Mouse (Mus musculus) urinary bladder, postnatal 10 days (tissue): Measurements from ENCODE around the gene Asap2.

Experiments
- DNase-seq: peaks from one replicate; pipeline ENCODE4 v3.0.0; 2022; ENCODE audit warnings: low spot score

The Asap2 gene

GRCm38 (mm10) chr12:21212876-21213275 is 222.6 kb downstream of the Asap2 start:
- no peak for DNase-seq

GRCm38 (mm10) chr12:21214551-21215165 is 224.4 kb downstream of the Asap2 start:
- DNase-seq, result no peak

GRCm38 (mm10) chr12:21217776-21218444 is 227.7 kb downstream of the Asap2 start:
- DNase-seq, result no peak

DNA sequence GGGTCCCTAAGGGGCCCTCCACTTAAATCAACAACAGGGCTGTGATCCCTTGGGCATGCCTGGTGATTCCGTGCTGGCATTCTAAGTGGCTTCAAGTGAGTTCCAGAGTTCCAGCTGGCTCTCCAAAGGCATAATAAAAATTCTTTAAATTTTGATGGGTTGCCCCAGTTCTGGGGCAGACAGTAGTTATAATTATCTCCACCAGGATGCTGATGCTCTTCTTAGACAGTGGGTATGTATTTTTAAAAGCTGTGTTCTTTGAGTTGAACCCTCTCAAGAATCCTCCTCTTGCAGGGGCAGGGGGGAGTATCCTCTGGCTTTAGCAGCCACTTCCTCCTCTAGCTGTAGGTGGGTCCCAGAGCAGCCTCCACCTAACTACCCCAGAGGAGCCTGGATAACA is 230.3 kb downstream of the Asap2 start:
- no peak for DNase-seq

DNA sequence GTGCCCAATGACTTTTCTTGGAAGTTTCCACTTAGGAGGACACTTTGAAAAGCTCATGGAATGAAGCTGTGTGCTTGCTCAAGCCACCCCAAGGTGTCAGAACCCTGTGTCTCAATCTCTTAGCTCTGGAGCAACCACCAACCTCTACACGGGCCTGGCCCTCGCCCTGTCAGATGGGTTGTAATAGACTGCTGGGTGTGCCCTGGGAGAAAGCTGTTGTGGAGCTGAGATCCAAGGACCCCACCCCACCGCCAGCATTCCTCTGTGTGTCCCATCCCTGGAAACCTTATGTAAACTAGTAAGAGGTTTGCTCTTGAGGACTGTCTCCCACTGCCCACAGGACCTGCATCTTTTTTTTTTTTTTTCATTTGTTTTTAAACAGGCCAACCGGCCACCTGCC is 233.7 kb downstream of the Asap2 start:
- no peak for DNase-seq

- no peak for DNase-seq
Measured at GRCm38 (mm10) chr12:21225358-21225757, 235.1 kb downstream of the Asap2 start.

- DNase-seq, result no peak
Measured at GRCm38 (mm10) chr12:21226316-21226715, 236.1 kb downstream of the Asap2 start.

GRCm38 (mm10) chr12:21227076-21227980 is 237.1 kb downstream of the Asap2 start:
- DNase-seq, result no peak

DNA sequence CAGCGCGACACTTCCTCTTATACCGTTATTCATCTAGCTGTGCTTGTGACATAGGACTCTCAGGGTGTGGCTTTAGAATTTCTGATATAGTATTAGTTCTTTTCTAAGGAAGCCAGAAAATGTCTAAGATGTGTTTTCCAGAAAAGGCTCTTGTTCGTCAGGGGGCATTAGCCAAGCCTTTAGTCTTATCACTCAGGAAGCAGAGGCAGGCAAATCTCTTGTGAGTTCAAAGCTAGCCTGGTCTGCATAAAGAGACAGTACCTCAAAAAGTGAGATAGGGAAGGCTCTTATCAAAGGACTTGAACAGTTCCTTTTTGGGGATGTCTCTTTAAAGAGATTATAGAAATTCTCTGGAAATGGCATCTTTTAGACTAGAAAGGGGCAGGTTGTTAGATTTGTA is 238.4 kb downstream of the Asap2 start:
- no peak for DNase-seq

GRCm38 (mm10) chr12:21229076-21229918 is 239.0 kb downstream of the Asap2 start:
- no peak for DNase-seq

DNA sequence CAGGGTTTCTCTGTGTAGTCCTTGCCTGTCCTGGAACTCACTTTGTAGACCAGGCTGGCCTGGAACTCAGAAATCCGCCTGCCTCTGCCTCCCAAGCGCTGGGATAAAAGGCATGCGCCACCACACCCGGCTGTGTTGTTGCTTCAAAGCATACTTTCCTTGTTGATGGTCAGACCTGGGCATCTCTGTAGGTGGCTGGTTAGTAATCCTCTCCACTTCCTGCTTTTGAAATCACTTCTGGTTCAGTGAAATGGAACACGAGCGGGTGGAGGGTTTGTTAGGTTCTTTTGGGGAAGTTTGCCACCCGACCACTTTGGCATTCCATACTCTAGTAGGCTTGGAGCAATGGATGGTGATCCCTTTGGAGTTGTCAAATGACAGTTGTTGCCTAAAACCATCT is 243.5 kb downstream of the Asap2 start:
- no peak for DNase-seq

DNA sequence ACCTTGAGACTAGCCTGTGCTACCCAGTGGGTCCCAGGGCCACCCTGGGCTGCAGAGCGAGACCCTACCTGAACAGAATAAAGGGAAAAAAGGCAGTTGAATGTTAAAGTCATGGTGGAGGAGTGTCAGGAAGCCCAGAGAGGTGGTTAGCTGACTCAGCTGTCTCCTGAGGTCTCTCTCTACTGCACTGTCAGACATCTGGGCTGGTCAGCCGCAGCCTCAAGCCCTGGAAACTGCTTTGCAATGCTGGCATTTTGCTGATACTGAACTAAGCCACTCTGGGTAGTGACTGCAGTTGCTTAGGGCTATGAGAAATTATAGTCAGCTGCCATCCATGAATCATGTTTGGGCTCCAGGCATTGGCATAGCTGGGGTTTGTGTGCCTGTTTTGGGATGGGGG is 244.3 kb downstream of the Asap2 start:
- DNase-seq, result no peak

- DNase-seq, result no peak
Measured at GRCm38 (mm10) chr12:21241965-21242364, 251.7 kb downstream of the Asap2 start.

- DNase-seq, result no peak
Measured at GRCm38 (mm10) chr12:21244375-21244960, 254.2 kb downstream of the Asap2 start.

GRCm38 (mm10) chr12:21247711-21248392 is 257.6 kb downstream of the Asap2 start:
- DNase-seq, result no peak

- DNase-seq, result no peak
Measured at GRCm38 (mm10) chr12:21260494-21261256, 270.4 kb downstream of the Asap2 start.

DNA sequence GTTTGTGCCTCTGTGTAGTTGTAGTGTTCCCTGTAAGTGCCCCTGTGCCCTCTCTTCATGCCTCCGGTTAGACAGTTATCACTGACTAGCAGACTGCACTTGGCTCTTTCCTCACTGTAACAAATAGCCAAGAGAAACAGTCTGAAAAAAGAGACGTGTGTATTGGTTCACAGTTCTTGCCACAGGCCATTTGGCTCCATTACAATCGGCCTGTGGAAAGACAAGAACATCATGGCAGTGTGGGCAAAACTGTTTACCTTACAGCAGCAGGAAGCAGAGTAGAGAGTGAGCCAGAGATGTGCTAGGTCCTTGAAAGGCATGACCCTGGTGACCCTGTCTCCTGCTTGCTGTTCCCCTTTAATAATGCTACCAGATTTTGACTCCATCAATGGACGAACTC is 271.3 kb downstream of the Asap2 start:
- no peak for DNase-seq

DNA sequence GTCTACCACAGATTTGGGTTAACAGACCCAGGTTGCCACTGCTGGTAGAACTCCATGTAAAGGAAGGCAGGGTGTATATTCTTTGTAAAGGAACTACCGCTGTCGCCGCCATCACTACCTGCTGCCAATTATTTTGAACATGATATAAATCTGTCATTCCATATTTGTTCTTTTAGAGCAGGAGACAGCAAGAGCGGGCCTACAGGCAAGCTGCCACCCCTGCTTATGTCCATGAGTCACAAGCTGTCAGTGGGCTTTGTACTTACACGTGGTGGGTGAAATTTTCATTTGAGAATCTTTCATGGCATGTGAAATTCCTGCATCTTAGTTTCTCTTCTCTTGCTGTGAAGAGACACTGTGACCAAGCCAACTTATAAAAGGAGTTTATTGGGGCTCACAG is 273.0 kb downstream of the Asap2 start:
- no peak for DNase-seq

DNA sequence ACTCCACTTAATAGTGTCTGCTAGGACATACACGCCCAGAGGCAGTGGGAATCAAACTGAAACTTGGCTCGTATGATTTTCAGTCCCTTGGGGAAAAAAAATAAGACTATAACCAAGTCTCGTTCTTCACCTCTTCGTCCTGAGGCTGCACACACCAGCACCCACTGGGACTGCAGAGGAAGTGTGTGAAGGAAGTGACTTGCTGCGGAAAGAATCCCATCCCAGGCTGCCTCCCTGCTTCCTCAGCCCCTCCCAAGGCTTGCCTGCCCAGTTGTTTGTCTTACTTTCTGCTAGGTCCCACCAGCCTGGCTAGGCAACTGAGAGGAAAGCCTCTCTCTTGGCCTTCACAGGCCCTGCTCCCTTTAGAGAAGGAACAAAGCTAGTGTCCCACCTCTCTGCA is 274.0 kb downstream of the Asap2 start:
- DNase-seq, result no peak

- no peak for DNase-seq
Measured at GRCm38 (mm10) chr12:21264970-21265369, 274.7 kb downstream of the Asap2 start.
